Comparison of ENCODE assay signal across 8 mouse cellular contexts in genomic region chr10:30089406-30089805, GRCm38 (mm10).
DNase-seq lines count a peak whose midpoint lies in the region; ATAC-seq and TF ChIP-seq lines count a peak whose summit lies in the region.

No protein-coding gene starts in this region.

- no peak overlapping the region for H3K4me3 ChIP-seq in heart, embryonic 10.5 days

- no peaks in the 10 kb centered on the region for H3K27me3 ChIP-seq in heart, embryonic 10.5 days (ENCODE audit: insufficient read depth, poor library complexity, severe bottlenecking)
- peaks cover 6% of the 10 kb centered on the region for H3K27me3 ChIP-seq in Patski

- POLR2A ChIA-PET in Patski (lab: Charles Lee), result no interaction called here

- H3K36me3 ChIP-seq in heart, embryonic 10.5 days, result no peaks in the 10 kb centered on the region

- CTCF ChIA-PET in Patski (lab: Charles Lee), result interaction anchor here (1.3 kb wide), 2 partner anchors 8 to 35 kb away, joined by 3 to 4 read pairs; no protein-coding TSS in a partner anchor

- no peaks in the 10 kb centered on the region for H3K4me1 ChIP-seq in heart, embryonic 10.5 days

- no peaks in the 10 kb centered on the region for H3K9me3 ChIP-seq in heart, embryonic 10.5 days

- WGBS in heart, embryonic 10.5 days, result 52% methylated on average over 7 of the region's 7 CpGs

- DNase-seq in heart, adult 11 months, result peak; percentile 95
- DNase-seq in heart, embryonic 10.5 days (ENCODE audit: low spot score), result no peak
- no peak for DNase-seq in Patski (ENCODE audit: low read depth, low spot score)
- DNase-seq in frontal cortex, postnatal 36 days (ENCODE audit: low spot score in 2 of 2), result peak; percentile 37 to 55
- DNase-seq in kidney, postnatal 10 days, result peak; percentile 10
- DNase-seq in lung, postnatal 4 days, result peak; percentile 4 to 19
- no peak for DNase-seq in retina, postnatal 1 day
- no peak for DNase-seq in cerebellum, adult 8-10 months

- peak; percentile 36 for TF ChIP-seq CTCF in Patski (IDR thresholded peaks at IDR 0.05)

- peak; percentile 78 for ATAC-seq in Patski

- in situ Hi-C loops in Patski (cut with MboI; ENCODE audit: low pct_unique_long_range_greater_than_20kb), result no loop called here

- no peak overlapping the region for H3K27ac ChIP-seq in heart, embryonic 10.5 days

Comparison
In these comparisons a context has a peak if more than half of its experiments do, and no peak if none do; other contexts are left out.
1. DNase-seq: peak in heart, adult 11 months (single experiment), frontal cortex, postnatal 36 days (2 of 2), kidney, postnatal 10 days (single experiment) and lung, postnatal 4 days (2 of 2); none in heart, embryonic 10.5 days (single experiment), Patski (single experiment), retina, postnatal 1 day (single experiment) and cerebellum, adult 8-10 months (single experiment).